Mouse (Mus musculus) heart, embryonic 15.5 days (tissue): ENCODE data around the gene Fam131c. TPM values are rescaled to one million over a fixed set of nuclear protein-coding genes. Genes with fewer than 3 reads are reported as not detected.

ENCODE experiments used
- ATAC-seq: fragments of 200-750 bp; cut with Nextera tagmentation; replicated peaks from 2 replicates; pipeline ENCODE4 v1.8.0; 2017; ENCODE audit warnings: low read depth, moderate TSS enrichment; ENCODE audit not compliant: insufficient number of reproducible peaks, insufficient read depth, low FRiP score
- H3K27ac ChIP-seq: fragments of 300-500 bp; sonication (generic); 2 replicates; pipeline ENCODE4 v1.5.1; 2015; ENCODE audit warnings: mild to moderate bottlenecking, inconsistent platforms
- H3K27me3 ChIP-seq: fragments of 300-500 bp; sonication (generic); 2 replicates; pipeline ENCODE4 v1.6.1; 2015; ENCODE audit warnings: inconsistent platforms
- H3K36me3 ChIP-seq: fragments of 300-500 bp; sonication (generic); 2 replicates; pipeline ENCODE4 v1.6.1; 2015; ENCODE audit warnings: mild to moderate bottlenecking, inconsistent platforms
- H3K4me1 ChIP-seq: fragments of 300-500 bp; sonication (generic); replicated peaks from 2 replicates; pipeline ENCODE4 v1.6.1; 2015; ENCODE audit warnings: inconsistent platforms
- H3K4me2 ChIP-seq: fragments of 300-500 bp; sonication (generic); 2 replicates; pipeline ENCODE4 v1.6.1; 2015; ENCODE audit warnings: inconsistent platforms, mild to moderate bottlenecking, moderate library complexity
- H3K4me3 ChIP-seq: fragments of 300-500 bp; sonication (generic); 2 replicates; pipeline ENCODE4 v1.5.1; 2015; ENCODE audit warnings: mild to moderate bottlenecking, inconsistent platforms
- H3K9ac ChIP-seq: fragments of 300-500 bp; sonication (generic); 2 replicates; pipeline ENCODE4 v1.6.1; 2015; ENCODE audit warnings: mild to moderate bottlenecking, inconsistent platforms
- H3K9me3 ChIP-seq: fragments of 300-500 bp; sonication (generic); replicated peaks from 2 replicates; pipeline ENCODE4 v1.6.1; 2016; ENCODE audit warnings: inconsistent platforms
- WGBS: fragments of 180-500 bp; shearing (Covaris S2); methylation state at CpG from one replicate; pipeline ENCODE4 v1.1.7; 2015; ENCODE audit warnings: mixed read lengths; 5-methylcytosine and 5-hydroxymethylcytosine counted together
- polyA plus RNA-seq: library from polyadenylated mRNA; unstranded; fragments of >200 nt; fragmentation: Nextera tagmentation; extraction: Ambion mirVana; gene quantifications from 2 replicates; pipeline ENCODE4 v1.2.1, GENCODE M21; 2015

Fam131c gene
- polyA plus RNA-seq, 1 experiment from 2014 or later = 0.53 TPM

- H3K27ac ChIP-seq = no peak overlapping the region
- no peak overlapping the region for H3K4me2 ChIP-seq
- H3K4me3 ChIP-seq = no peak overlapping the region
- no peaks in the 10 kb centered on the region for H3K9me3 ChIP-seq
- 0 out of 2 replicates have a peak, but pooled peaks cover 3% of the 10 kb centered on the region for H3K27me3 ChIP-seq
- ATAC-seq = no peak
- no peak overlapping the region for H3K9ac ChIP-seq
- H3K4me1 ChIP-seq = peaks cover 8% of the 10 kb centered on the region
- H3K36me3 ChIP-seq = no peaks in the 10 kb centered on the region
These were observed 10.2 kb upstream of the Fam131c start for GRCm38 (mm10) chr4:141357811-141358210.

- H3K4me3 ChIP-seq = no peak overlapping the region
- no peak for ATAC-seq
- no peak overlapping the region for H3K9ac ChIP-seq
- H3K27me3 ChIP-seq = peaks cover 10% of the 10 kb centered on the region; the same call in 1 of the 2 replicates
- H3K4me1 ChIP-seq = peaks cover 4% of the 10 kb centered on the region; the same call in 1 of the 2 replicates
- WGBS = 78% methylated on average over 6 of the region's 6 CpGs
- H3K9me3 ChIP-seq = no peaks in the 10 kb centered on the region
- no peaks in the 10 kb centered on the region for H3K36me3 ChIP-seq
- no peak overlapping the region for H3K27ac ChIP-seq
- H3K4me2 ChIP-seq = no peak overlapping the region
These were observed 8.8 kb upstream of the Fam131c start for GRCm38 (mm10) chr4:141359222-141359621.

GRCm38 (mm10) chr4:141360846-141361245 is 7.2 kb upstream of the Fam131c start:
- no peak overlapping the region for H3K4me2 ChIP-seq
- ATAC-seq = no peak
- peaks cover 4% of the 10 kb centered on the region; the same call in 1 of the 2 replicates for H3K4me1 ChIP-seq
- no peak overlapping the region for H3K4me3 ChIP-seq
- no peaks in the 10 kb centered on the region for H3K9me3 ChIP-seq
- no peak overlapping the region for H3K27ac ChIP-seq
- H3K9ac ChIP-seq = no peak overlapping the region
- no peaks in the 10 kb centered on the region for H3K36me3 ChIP-seq
- peaks cover 26% of the 10 kb centered on the region for H3K27me3 ChIP-seq
- 39% methylated on average over 7 of the region's 7 CpGs for WGBS

GRCm38 (mm10) chr4:141362937-141363548 is 5.0 kb upstream of the Fam131c start:
- H3K27ac ChIP-seq = no peak overlapping the region
- ATAC-seq = no peak
- H3K4me1 ChIP-seq = peaks cover 8% of the 10 kb centered on the region
- peaks cover 47% of the 10 kb centered on the region for H3K27me3 ChIP-seq
- H3K9me3 ChIP-seq = no peaks in the 10 kb centered on the region
- WGBS = 25% methylated on average over 11 of the region's 11 CpGs
- no peak overlapping the region for H3K9ac ChIP-seq
- H3K36me3 ChIP-seq = no peaks in the 10 kb centered on the region
- no peak overlapping the region for H3K4me2 ChIP-seq
- no peak overlapping the region for H3K4me3 ChIP-seq

- Histone ChIP-seq H3K36me3 (no peaks in the 10 kb centered on the region), H3K27me3 (peaks cover 61% of the 10 kb centered on the region), H3K4me2 (no peak overlapping the region), H3K9me3 (no peaks in the 10 kb centered on the region), H3K4me3 (no peak overlapping the region), H3K4me1 (peaks cover 13% of the 10 kb centered on the region), H3K27ac (no peak overlapping the region), H3K9ac (no peak overlapping the region)
- no peak for ATAC-seq
- WGBS = 62% methylated on average over 8 of the region's 8 CpGs
These were observed 2.9 kb upstream of the Fam131c start for GRCm38 (mm10) chr4:141365126-141365525.

- Histone ChIP-seq H3K36me3 (no peaks in the 10 kb centered on the region), H3K27ac (no peak overlapping the region)
These were observed 2.1 kb upstream of the Fam131c start for GRCm38 (mm10) chr4:141365876-141366275.

GRCm38 (mm10) chr4:141372426-141372825 is 4.4 kb downstream of the Fam131c start:
- no peak for ATAC-seq
- WGBS = 87% methylated on average over 5 of the region's 5 CpGs
- H3K9me3 ChIP-seq = no peaks in the 10 kb centered on the region
- H3K4me1 ChIP-seq = peaks cover 8% of the 10 kb centered on the region
- H3K27me3 ChIP-seq = peaks cover 29% of the 10 kb centered on the region
- no peak overlapping the region for H3K4me2 ChIP-seq
- H3K9ac ChIP-seq = no peak overlapping the region
- no peak overlapping the region for H3K4me3 ChIP-seq
- no peaks in the 10 kb centered on the region for H3K36me3 ChIP-seq
- no peak overlapping the region for H3K27ac ChIP-seq

More at GRCm38 (mm10) chr4:141365876-141366275, 2.1 kb upstream of the Fam131c start:
- Histone ChIP-seq H3K9ac (no peak overlapping the region), H3K27me3 (peaks cover 66% of the 10 kb centered on the region), H3K9me3 (no peaks in the 10 kb centered on the region), H3K4me3 (no peak overlapping the region), H3K4me2 (no peak overlapping the region), H3K4me1 (peaks cover 13% of the 10 kb centered on the region)
- 55% methylated on average over 7 of the region's 7 CpGs for WGBS
- no peak for ATAC-seq

GRCm38 (mm10) chr4:141379674-141380073 is 11.7 kb downstream of the Fam131c start:
- Histone ChIP-seq H3K4me2 (no peak overlapping the region), H3K27ac (no peak overlapping the region), H3K4me1 (peaks cover 9% of the 10 kb centered on the region), H3K9ac (no peak overlapping the region), H3K4me3 (no peak overlapping the region), H3K9me3 (no peaks in the 10 kb centered on the region), H3K36me3 (no peaks in the 10 kb centered on the region), H3K27me3 (peaks cover 53% of the 10 kb centered on the region)
- no peak for ATAC-seq
- 69% methylated on average over 8 of the region's 8 CpGs for WGBS

GRCm38 (mm10) chr4:141382406-141382805 is 14.4 kb downstream of the Fam131c start:
- ATAC-seq = no peak
- Histone ChIP-seq H3K9ac (0 out of 2 replicates have a peak overlapping the region, but pooled peaks have one; percentile 35), H3K4me2 (peak overlapping the region; percentile 78), H3K9me3 (no peaks in the 10 kb centered on the region), H3K27ac (no peak overlapping the region), H3K36me3 (no peaks in the 10 kb centered on the region), H3K27me3 (peaks cover 54% of the 10 kb centered on the region), H3K4me3 (peak overlapping the region; percentile 44), H3K4me1 (peaks cover 9% of the 10 kb centered on the region)
- WGBS = 1% methylated on average over 25 of the region's 25 CpGs

- no peak overlapping the region for H3K9ac ChIP-seq
- peaks cover 11% of the 10 kb centered on the region for H3K4me1 ChIP-seq
- no peaks in the 10 kb centered on the region for H3K9me3 ChIP-seq
- H3K27ac ChIP-seq = no peak overlapping the region
- 0% methylated on average over 7 of the region's 7 CpGs for WGBS
- 0 out of 2 replicates have a peak, but pooled peaks have one; percentile 6 for ATAC-seq
- peaks cover 45% of the 10 kb centered on the region for H3K27me3 ChIP-seq
- H3K4me2 ChIP-seq = no peak overlapping the region
- no peaks in the 10 kb centered on the region for H3K36me3 ChIP-seq
- no peak overlapping the region for H3K4me3 ChIP-seq
These were observed 17.3 kb downstream of the Fam131c start for GRCm38 (mm10) chr4:141385275-141385674.

- Histone ChIP-seq H3K27me3 (peaks cover 40% of the 10 kb centered on the region), H3K9ac (no peak overlapping the region), H3K27ac (no peak overlapping the region), H3K4me1 (peaks cover 11% of the 10 kb centered on the region), H3K4me2 (no peak overlapping the region), H3K4me3 (no peak overlapping the region), H3K9me3 (no peaks in the 10 kb centered on the region), H3K36me3 (no peaks in the 10 kb centered on the region)
- 66% methylated on average over 7 of the region's 7 CpGs for WGBS
- no peak for ATAC-seq
These were observed 18.1 kb downstream of the Fam131c start for GRCm38 (mm10) chr4:141386150-141386549.
